In the genomic region with DNA sequence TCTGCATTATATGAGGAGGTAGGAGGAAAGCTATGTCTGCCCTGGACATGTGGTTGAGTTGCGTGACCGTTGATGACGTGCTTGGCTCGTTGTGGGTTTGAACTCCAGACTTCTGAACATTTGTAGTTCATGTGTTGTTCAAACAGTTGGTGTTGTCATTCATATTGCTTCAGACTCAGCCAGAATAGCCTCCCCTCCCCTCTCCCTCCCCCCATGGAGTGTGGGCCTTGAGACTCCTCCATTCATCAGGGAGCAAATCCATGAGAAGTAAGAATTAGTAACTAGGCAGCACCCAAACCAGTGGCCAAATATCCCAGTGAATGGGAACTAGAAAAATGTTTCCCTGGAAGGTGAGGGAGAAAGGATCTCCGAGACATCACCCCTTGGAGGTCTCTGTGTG, we compare ENCODE assay signal across 26 mouse cellular contexts.
DNase-seq lines count a peak whose midpoint lies in the region; ATAC-seq and TF ChIP-seq lines count a peak whose summit lies in the region.
"Had no signal": no experiment of that assay in that cellular context is flagged by ENCODE, and none has a peak within 500 bp of the region (broad histone marks: within the 10 kb centered on the region; RNA-seq: fewer than 3 reads in every experiment).

No protein-coding gene starts in this region.

- no peaks in the 10 kb centered on the region for H3K27me3 ChIP-seq in hindbrain, postnatal 0 days (ENCODE audit: insufficient read depth, low read length)
- H3K27me3 ChIP-seq in hindbrain, embryonic 13.5 days, result no peaks in the 10 kb centered on the region
- no peaks in the 10 kb centered on the region for H3K27me3 ChIP-seq in midbrain, postnatal 0 days (ENCODE audit: insufficient read depth, low read length)
- H3K27me3 ChIP-seq in midbrain, embryonic 14.5 days (ENCODE audit: control insufficient read depth, insufficient read depth, low read length), result no peaks in the 10 kb centered on the region
- H3K27me3 ChIP-seq in lung, postnatal 0 days (replicated peaks; ENCODE audit: insufficient read depth, low read length), result no peaks in the 10 kb centered on the region
- H3K27me3 ChIP-seq: embryonic facial prominence, embryonic 13.5 days; embryonic facial prominence, embryonic 15.5 days; forebrain, embryonic 12.5 days; Patski had no signal

- TF ChIP-seq EP300 in lung, postnatal 0 days (IDR thresholded peaks at IDR 0.05), result no peak

- H3K4me1 ChIP-seq in hindbrain, postnatal 0 days (ENCODE audit: insufficient read depth, low read length), result no peaks in the 10 kb centered on the region
- H3K4me1 ChIP-seq in hindbrain, embryonic 13.5 days (replicated peaks), result no peaks in the 10 kb centered on the region
- H3K4me1 ChIP-seq in midbrain, postnatal 0 days (ENCODE audit: insufficient read depth, low read length), result no peaks in the 10 kb centered on the region
- no peaks in the 10 kb centered on the region for H3K4me1 ChIP-seq in midbrain, embryonic 14.5 days (ENCODE audit: control insufficient read depth, insufficient read depth, low read length)
- H3K4me1 ChIP-seq in lung, postnatal 0 days (ENCODE audit: insufficient read depth, low read depth, low read length), result no peaks in the 10 kb centered on the region
- H3K4me1 ChIP-seq: embryonic facial prominence, embryonic 13.5 days; embryonic facial prominence, embryonic 15.5 days; forebrain, embryonic 12.5 days had no signal

- no peak for TF ChIP-seq POLR2A in brain, embryonic 14.5 days (IDR thresholded peaks at IDR 0.05; ENCODE audit: borderline replicate concordance, extremely low read depth, insufficient read depth, insufficient read length, poor library complexity, severe bottlenecking)

- peak; percentile 7 for DNase-seq in hindbrain, postnatal 0 days (ENCODE audit: low spot score)
- DNase-seq in midbrain, postnatal 0 days (ENCODE audit: low spot score), result peak; percentile 30
- DNase-seq in midbrain, embryonic 14.5 days, result no peak
- DNase-seq in brain, embryonic 14.5 days (ENCODE audit: low read depth), result peak; percentile 5
- DNase-seq in kidney, postnatal 36 days, result no peak
- DNase-seq in lung, postnatal 0 days (ENCODE audit: low spot score), result no peak
- DNase-seq: adrenal gland, adult 8-10 months; adrenal gland, postnatal 14 days; adrenal gland, postnatal 36 days; cerebellum, adult 11 months; cerebellum, adult 18-20 months; cerebellum, adult 8-10 months; cerebellum, adult 9-11 months; cerebellum, postnatal 14 days; cerebellum, postnatal 36 days; embryo, embryonic 11 days had no signal

- H3K9ac ChIP-seq in hindbrain, postnatal 0 days (replicated peaks; ENCODE audit: low read length), result no peak overlapping the region
- no peak overlapping the region for H3K9ac ChIP-seq in hindbrain, embryonic 13.5 days
- no peak overlapping the region for H3K9ac ChIP-seq in midbrain, postnatal 0 days (replicated peaks; ENCODE audit: low read length, poor library complexity, severe bottlenecking)
- H3K9ac ChIP-seq in midbrain, embryonic 14.5 days (replicated peaks; ENCODE audit: low read length), result no peak overlapping the region
- H3K9ac ChIP-seq in lung, postnatal 0 days (replicated peaks; ENCODE audit: low read depth), result no peak overlapping the region
- H3K9ac ChIP-seq: embryonic facial prominence, embryonic 13.5 days; embryonic facial prominence, embryonic 15.5 days; forebrain, embryonic 12.5 days had no signal

- H3K4me2 ChIP-seq in hindbrain, postnatal 0 days (ENCODE audit: low read depth, low read length), result no peak overlapping the region
- no peak overlapping the region for H3K4me2 ChIP-seq in hindbrain, embryonic 13.5 days
- H3K4me2 ChIP-seq in midbrain, postnatal 0 days (ENCODE audit: low read depth, low read length, poor library complexity, severe bottlenecking), result no peak overlapping the region
- H3K4me2 ChIP-seq in midbrain, embryonic 14.5 days (ENCODE audit: low read length), result no peak overlapping the region
- H3K4me2 ChIP-seq in lung, postnatal 0 days (replicated peaks; ENCODE audit: low read depth, low read length), result no peak overlapping the region
- H3K4me2 ChIP-seq: embryonic facial prominence, embryonic 13.5 days; embryonic facial prominence, embryonic 15.5 days; forebrain, embryonic 12.5 days had no signal

- H3K9me3 ChIP-seq in hindbrain, postnatal 0 days (ENCODE audit: low read length), result no peaks in the 10 kb centered on the region
- no peaks in the 10 kb centered on the region for H3K9me3 ChIP-seq in hindbrain, embryonic 13.5 days
- no peaks in the 10 kb centered on the region for H3K9me3 ChIP-seq in midbrain, postnatal 0 days (ENCODE audit: low read length)
- H3K9me3 ChIP-seq in midbrain, embryonic 14.5 days (ENCODE audit: control insufficient read depth, low read length), result no peaks in the 10 kb centered on the region
- H3K9me3 ChIP-seq in lung, postnatal 0 days (ENCODE audit: low read length), result no peaks in the 10 kb centered on the region
- H3K9me3 ChIP-seq: embryonic facial prominence, embryonic 13.5 days; embryonic facial prominence, embryonic 15.5 days; forebrain, embryonic 10.5 days; forebrain, embryonic 12.5 days had no signal

- no peak overlapping the region for H3K4me3 ChIP-seq in hindbrain, postnatal 0 days (ENCODE audit: low read length)
- no peak overlapping the region for H3K4me3 ChIP-seq in hindbrain, embryonic 13.5 days
- no peak overlapping the region for H3K4me3 ChIP-seq in midbrain, postnatal 0 days (ENCODE audit: low read depth, low read length)
- no peak overlapping the region for H3K4me3 ChIP-seq in midbrain, embryonic 14.5 days (replicated peaks; ENCODE audit: low read depth, low read length)
- no peak overlapping the region for H3K4me3 ChIP-seq in lung, postnatal 0 days (ENCODE audit: low read depth, low read length)
- H3K4me3 ChIP-seq: embryonic facial prominence, embryonic 13.5 days; embryonic facial prominence, embryonic 15.5 days; erythroblast, embryonic 14.5 days; forebrain, embryonic 10.5 days; forebrain, embryonic 12.5 days had no signal

- H3K27ac ChIP-seq in hindbrain, postnatal 0 days, result no peak overlapping the region
- H3K27ac ChIP-seq in hindbrain, embryonic 13.5 days, result no peak overlapping the region
- no peak overlapping the region for H3K27ac ChIP-seq in midbrain, postnatal 0 days (ENCODE audit: low read depth, low read length)
- no peak overlapping the region for H3K27ac ChIP-seq in midbrain, embryonic 14.5 days (replicated peaks; ENCODE audit: low read depth, low read length)
- H3K27ac ChIP-seq in lung, postnatal 0 days (ENCODE audit: low read length), result no peak overlapping the region
- H3K27ac ChIP-seq: embryonic facial prominence, embryonic 13.5 days; embryonic facial prominence, embryonic 15.5 days; forebrain, embryonic 10.5 days; forebrain, embryonic 12.5 days had no signal

- 71% methylated on average over 5 of the region's 5 CpGs for WGBS in hindbrain, postnatal 0 days
- 85% methylated on average over 5 of the region's 5 CpGs for WGBS in hindbrain, embryonic 13.5 days
- WGBS in midbrain, postnatal 0 days, result 84% methylated on average over 5 of the region's 5 CpGs
- WGBS in midbrain, embryonic 14.5 days, result 86% methylated on average over 5 of the region's 5 CpGs
- WGBS in lung, postnatal 0 days, result 84% methylated on average over 5 of the region's 5 CpGs

- peak; percentile 56; the same call in 1 of the 2 replicates for ATAC-seq in hindbrain, postnatal 0 days
- no peak for ATAC-seq in hindbrain, embryonic 13.5 days (ENCODE audit: low FRiP score)
- no peak for ATAC-seq in midbrain, postnatal 0 days (ENCODE audit: low FRiP score)
- ATAC-seq in midbrain, embryonic 14.5 days (ENCODE audit: low FRiP score, low TSS enrichment), result no peak
- ATAC-seq in lung, postnatal 0 days, result no peak
- ATAC-seq: activated CD4-positive, CD25-positive, alpha-beta regulatory T cell, adult 4 months; forebrain, embryonic 14.5 days; forebrain, embryonic 16.5 days; Patski had no signal

- no peaks in the 10 kb centered on the region for H3K36me3 ChIP-seq in hindbrain, postnatal 0 days (ENCODE audit: insufficient read depth, low read length)
- H3K36me3 ChIP-seq in hindbrain, embryonic 13.5 days, result no peaks in the 10 kb centered on the region
- H3K36me3 ChIP-seq in midbrain, postnatal 0 days (ENCODE audit: insufficient read depth, low read length), result no peaks in the 10 kb centered on the region
- H3K36me3 ChIP-seq in midbrain, embryonic 14.5 days (ENCODE audit: control insufficient read depth, insufficient read depth, low read length), result no peaks in the 10 kb centered on the region
- no peaks in the 10 kb centered on the region for H3K36me3 ChIP-seq in lung, postnatal 0 days (ENCODE audit: insufficient read depth, low read length)
- H3K36me3 ChIP-seq: embryonic facial prominence, embryonic 13.5 days; embryonic facial prominence, embryonic 15.5 days; forebrain, embryonic 10.5 days; forebrain, embryonic 12.5 days had no signal

- TF ChIP-seq CTCF in hindbrain, postnatal 0 days (IDR thresholded peaks at IDR 0.05; ENCODE audit: low read depth), result no peak
- TF ChIP-seq CTCF in midbrain, postnatal 0 days (IDR thresholded peaks at IDR 0.05), result no peak
- TF ChIP-seq CTCF in brain, embryonic 14.5 days (IDR thresholded peaks at IDR 0.05; ENCODE audit: borderline replicate concordance, extremely low read depth, insufficient read depth, insufficient read length), result no peak
- no peak for TF ChIP-seq CTCF in lung, postnatal 0 days (IDR thresholded peaks at IDR 0.05)

Comparison
In these comparisons a context has a peak if more than half of its experiments do, and no peak if none do; other contexts are left out.
1. DNase-seq: peak in hindbrain, postnatal 0 days (single experiment), midbrain, postnatal 0 days (single experiment) and brain, embryonic 14.5 days (single experiment); none in midbrain, embryonic 14.5 days (single experiment), kidney, postnatal 36 days (0 of 2) and lung, postnatal 0 days (single experiment).